Comparison of ENCODE assay signal across 8 mouse cellular contexts in the genomic region with DNA sequence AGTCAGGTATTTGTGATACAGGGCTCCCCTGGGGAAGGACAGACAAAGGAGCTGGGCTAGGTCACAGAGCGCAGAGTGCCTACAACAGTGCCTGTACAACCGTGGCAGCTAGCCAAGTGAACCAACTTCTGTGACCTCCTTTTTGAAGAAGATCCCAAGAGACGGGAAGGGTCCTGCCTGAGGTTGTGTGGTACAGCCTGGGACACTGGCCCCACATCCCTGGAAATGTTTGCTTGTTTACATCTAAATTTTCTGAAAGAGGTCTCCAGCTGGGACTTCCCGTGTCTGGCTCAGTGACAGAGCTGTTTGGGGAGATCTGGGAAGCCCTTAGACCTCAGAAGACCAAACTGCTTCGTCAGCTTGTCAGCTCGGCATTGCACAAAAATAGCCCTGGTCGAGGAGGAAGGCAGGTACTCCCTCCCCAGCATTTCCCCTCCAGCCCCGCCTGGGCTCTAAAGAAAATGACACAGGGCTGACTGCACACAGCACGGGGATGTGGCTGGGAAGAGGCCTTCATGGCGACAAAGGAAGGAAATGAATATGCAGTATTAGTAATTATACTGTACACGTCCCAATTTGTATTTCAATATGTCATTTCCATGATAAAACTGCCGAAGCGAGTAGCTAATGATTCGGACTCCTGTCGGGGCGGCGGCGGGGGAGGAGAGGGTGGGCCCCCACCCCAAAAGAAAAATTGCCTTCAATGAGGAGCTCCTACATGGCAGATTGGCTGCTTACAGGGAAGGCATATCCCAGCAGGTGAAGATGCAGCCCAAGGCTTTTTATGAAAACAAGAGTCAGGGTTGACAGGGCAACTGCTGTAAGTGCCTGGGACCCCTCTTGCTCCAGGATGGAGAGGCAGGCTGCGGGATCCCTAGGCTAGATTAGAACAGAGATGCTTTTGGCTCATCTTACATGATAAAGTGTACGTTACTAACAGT. TPM values are rescaled to one million over a fixed set of nuclear protein-coding genes. Genes with fewer than 3 reads are reported as not detected.
DNase-seq lines count a peak whose midpoint lies in the region; ATAC-seq and TF ChIP-seq lines count a peak whose summit lies in the region.

No protein-coding gene starts in this region.

- peaks cover 7% of the 10 kb centered on the region for H3K4me1 ChIP-seq in cerebellum, adult 2 months (ENCODE audit: control insufficient read depth, insufficient read depth, low read length)
- H3K4me1 ChIP-seq in ES-Bruce4 (ENCODE audit: control insufficient read depth, insufficient read depth, low read length), result peaks cover 2% of the 10 kb centered on the region
- peaks cover 20% of the 10 kb centered on the region for H3K4me1 ChIP-seq in forebrain, embryonic 14.5 days (ENCODE audit: control insufficient read depth, insufficient read depth, low read length)
- peaks cover 24% of the 10 kb centered on the region for H3K4me1 ChIP-seq in hindbrain, embryonic 13.5 days (replicated peaks)

- H3K9me3 ChIP-seq in ES-Bruce4 (replicated peaks; ENCODE audit: control insufficient read depth, insufficient read depth, low read length, poor library complexity, severe bottlenecking), result no peaks in the 10 kb centered on the region
- H3K9me3 ChIP-seq in forebrain, embryonic 14.5 days (replicated peaks; ENCODE audit: control insufficient read depth, low read length), result no peaks in the 10 kb centered on the region
- H3K9me3 ChIP-seq in hindbrain, embryonic 13.5 days, result no peaks in the 10 kb centered on the region

- TF ChIP-seq CTCF in cerebellum, adult 2 months (IDR thresholded peaks at IDR 0.05; ENCODE audit: borderline replicate concordance, insufficient read depth, low read depth, low read length), result no peak
- TF ChIP-seq CTCF in ES-Bruce4 (IDR thresholded peaks at IDR 0.05; ENCODE audit: low read depth, low read length), result no peak

- no peak for TF ChIP-seq POLR2A in cerebellum, adult 2 months (IDR thresholded peaks at IDR 0.05; ENCODE audit: borderline replicate concordance, insufficient read depth, low read length)
- no peak for TF ChIP-seq POLR2A in ES-Bruce4 (IDR thresholded peaks at IDR 0.05; ENCODE audit: insufficient read depth, low read length)

- DNase-seq in cerebellum, adult 2 months, result peak; percentile 32 to 43
- peak; percentile 69 for DNase-seq in forebrain, embryonic 14.5 days (ENCODE audit: low spot score)
- DNase-seq in lung, postnatal 4 days, result peak; percentile 39 to 49
- no peak for DNase-seq in spleen, postnatal 4 days (ENCODE audit: low spot score in 2 of 2)
- DNase-seq in urinary bladder, postnatal 4 days (ENCODE audit: low spot score in 2 of 2), result no peak

- no peak overlapping the region for H3K27ac ChIP-seq in cerebellum, adult 2 months (ENCODE audit: insufficient read depth, low read length)
- H3K27ac ChIP-seq in ES-Bruce4 (ENCODE audit: insufficient read depth, low read length), result peak overlapping the region; percentile 39
- peak overlapping the region; percentile 68; the same call in 1 of the 2 replicates for H3K27ac ChIP-seq in forebrain, embryonic 14.5 days (ENCODE audit: low read depth, low read length)
- H3K27ac ChIP-seq in hindbrain, embryonic 13.5 days, result peak overlapping the region; percentile 63

- 0 out of 2 replicates have a peak, but pooled peaks have one; percentile 52 for TF ChIP-seq EP300 in ES-Bruce4 (IDR thresholded peaks at IDR 0.05; ENCODE audit: insufficient read depth, low read depth, low read length)

- H3K36me3 ChIP-seq in ES-Bruce4 (ENCODE audit: control insufficient read depth, insufficient read depth, low read length, poor library complexity, severe bottlenecking), result no peaks in the 10 kb centered on the region
- H3K36me3 ChIP-seq in forebrain, embryonic 14.5 days (ENCODE audit: control insufficient read depth, insufficient read depth, low read length), result no peaks in the 10 kb centered on the region
- H3K36me3 ChIP-seq in hindbrain, embryonic 13.5 days, result no peaks in the 10 kb centered on the region

- peak overlapping the region; percentile 6 for H3K4me3 ChIP-seq in cerebellum, adult 2 months (replicated peaks; ENCODE audit: insufficient read depth, low read depth, low read length)
- peak overlapping the region; percentile 25 for H3K4me3 ChIP-seq in ES-Bruce4 (ENCODE audit: low read depth, low read length)
- H3K4me3 ChIP-seq in forebrain, embryonic 14.5 days (ENCODE audit: low read depth, low read length), result no peak overlapping the region
- H3K4me3 ChIP-seq in hindbrain, embryonic 13.5 days, result no peak overlapping the region

- peak overlapping the region; percentile 34 for H3K9ac ChIP-seq in ES-Bruce4 (ENCODE audit: low read depth, poor library complexity, severe bottlenecking)
- H3K9ac ChIP-seq in forebrain, embryonic 14.5 days (ENCODE audit: low read length), result peak overlapping the region; percentile 43; the same call in 1 of the 2 replicates
- H3K9ac ChIP-seq in hindbrain, embryonic 13.5 days, result peak overlapping the region; percentile 29; the same call in 1 of the 2 replicates

- H3K27me3 ChIP-seq in cerebellum, adult 2 months (ENCODE audit: control insufficient read depth, insufficient read depth, low read length), result no peaks in the 10 kb centered on the region
- H3K27me3 ChIP-seq in ES-Bruce4 (ENCODE audit: control insufficient read depth, insufficient read depth, low read length, poor library complexity, severe bottlenecking), result no peaks in the 10 kb centered on the region
- no peaks in the 10 kb centered on the region for H3K27me3 ChIP-seq in forebrain, embryonic 14.5 days (replicated peaks; ENCODE audit: control insufficient read depth, insufficient read depth, low read length)
- H3K27me3 ChIP-seq in hindbrain, embryonic 13.5 days, result no peaks in the 10 kb centered on the region

- WGBS in cerebellum, adult 2 months, result 31% methylated on average over 20 of the region's 20 CpGs
- 17% methylated on average over 20 of the region's 20 CpGs for WGBS in forebrain, embryonic 14.5 days
- 17% methylated on average over 20 of the region's 20 CpGs for WGBS in hindbrain, embryonic 13.5 days

- ATAC-seq in cerebellum, adult (ENCODE audit: insufficient number of reproducible peaks, low FRiP score, low TSS enrichment), result no peak
- ATAC-seq in forebrain, embryonic 14.5 days, result peak; percentile 92
- peak; percentile 63 for ATAC-seq in hindbrain, embryonic 13.5 days (ENCODE audit: low FRiP score)

- H3K4me2 ChIP-seq in forebrain, embryonic 14.5 days (ENCODE audit: low read length), result peak overlapping the region; percentile 28; the same call in 1 of the 2 replicates
- peak overlapping the region; percentile 19; the same call in 1 of the 2 replicates for H3K4me2 ChIP-seq in hindbrain, embryonic 13.5 days

RNA-seq across cellular contexts. Expression of a gene that starts 25.8 kb away (rescaled TPM):
- polyA plus RNA-seq in cerebellum, adult 2 months (2012; rRNA removed), result 71.8 and 72.4 TPM in 2 replicates
- polyA plus RNA-seq in ES-Bruce4 (2011; ENCODE audit: insufficient read depth, insufficient read length, low read depth, missing spikeins), result 34.7 and 36.5 TPM in 2 replicates
- polyA plus RNA-seq in forebrain, embryonic 14.5 days (2014; fragmentation: Nextera tagmentation; extraction: Ambion mirVana), result 27.6 and 41.0 TPM in 2 replicates
- 39.7 and 54.5 TPM in 2 replicates for polyA plus RNA-seq in hindbrain, embryonic 13.5 days (2015; fragmentation: Nextera tagmentation; extraction: Ambion mirVana)

Comparison
In these comparisons a context has a peak if more than half of its experiments do, and no peak if none do; other contexts are left out.
1. DNase-seq: peak in cerebellum, adult 2 months (2 of 2), forebrain, embryonic 14.5 days (single experiment) and lung, postnatal 4 days (2 of 2); none in spleen, postnatal 4 days (0 of 2) and urinary bladder, postnatal 4 days (0 of 2).
2. H3K4me3 ChIP-seq: peak in cerebellum, adult 2 months (single experiment) and ES-Bruce4 (single experiment); none in forebrain, embryonic 14.5 days (single experiment) and hindbrain, embryonic 13.5 days (single experiment).
3. Peak in every context shown above with its lines, with median percentiles within 50 percentile points of each other: H3K9ac ChIP-seq.